Mouse (Mus musculus) hindbrain, embryonic 10.5 days (tissue): ENCODE measurements around the gene Fads3. TPM values are rescaled to one million over a fixed set of nuclear protein-coding genes. Genes with fewer than 3 reads are reported as not detected.

Experiments
- DNase-seq: peaks from one replicate; pipeline ENCODE4 v3.0.0-alpha.2; 2017; ENCODE audit warnings: low spot score
- H3K27ac ChIP-seq: fragments of 300-500 bp; sonication (generic); 2 replicates; pipeline ENCODE4 v1.5.1; 2016; ENCODE audit warnings: mild to moderate bottlenecking, moderate library complexity
- H3K27me3 ChIP-seq: fragments of 300-500 bp; sonication (generic); 2 replicates; pipeline ENCODE4 v1.6.1; 2016; ENCODE audit warnings: mild to moderate bottlenecking; ENCODE audit not compliant: poor library complexity, insufficient read depth, severe bottlenecking
- H3K36me3 ChIP-seq: fragments of 300-500 bp; sonication (generic); 2 replicates; pipeline ENCODE4 v1.6.1; 2016; ENCODE audit warnings: mild to moderate bottlenecking, moderate library complexity
- H3K4me1 ChIP-seq: fragments of 300-500 bp; sonication (generic); replicated peaks from 2 replicates; pipeline ENCODE4 v1.6.1; 2016; ENCODE audit warnings: mild to moderate bottlenecking
- H3K4me3 ChIP-seq: fragments of 300-500 bp; sonication (generic); 2 replicates; pipeline ENCODE4 v1.5.1; 2016; ENCODE audit warnings: mild to moderate bottlenecking, moderate library complexity
- H3K9me3 ChIP-seq: fragments of 300-500 bp; sonication (generic); 2 replicates; pipeline ENCODE4 v1.6.1; 2016; ENCODE audit warnings: mild to moderate bottlenecking, moderate library complexity
- WGBS: fragments of 180-500 bp; shearing (Covaris S2); methylation state at CpG from one replicate; pipeline ENCODE4 v1.1.7; 2016; 5-methylcytosine and 5-hydroxymethylcytosine counted together
- polyA plus RNA-seq: library from polyadenylated mRNA; unstranded; fragments of >200 nt; fragmentation: Nextera tagmentation; extraction: Ambion mirVana; gene quantifications from 2 replicates; pipeline ENCODE4 v1.2.1, GENCODE M21; 2016

The Fads3 gene
- 6.7 and 8.1 TPM in 2 replicates for polyA plus RNA-seq

DNA sequence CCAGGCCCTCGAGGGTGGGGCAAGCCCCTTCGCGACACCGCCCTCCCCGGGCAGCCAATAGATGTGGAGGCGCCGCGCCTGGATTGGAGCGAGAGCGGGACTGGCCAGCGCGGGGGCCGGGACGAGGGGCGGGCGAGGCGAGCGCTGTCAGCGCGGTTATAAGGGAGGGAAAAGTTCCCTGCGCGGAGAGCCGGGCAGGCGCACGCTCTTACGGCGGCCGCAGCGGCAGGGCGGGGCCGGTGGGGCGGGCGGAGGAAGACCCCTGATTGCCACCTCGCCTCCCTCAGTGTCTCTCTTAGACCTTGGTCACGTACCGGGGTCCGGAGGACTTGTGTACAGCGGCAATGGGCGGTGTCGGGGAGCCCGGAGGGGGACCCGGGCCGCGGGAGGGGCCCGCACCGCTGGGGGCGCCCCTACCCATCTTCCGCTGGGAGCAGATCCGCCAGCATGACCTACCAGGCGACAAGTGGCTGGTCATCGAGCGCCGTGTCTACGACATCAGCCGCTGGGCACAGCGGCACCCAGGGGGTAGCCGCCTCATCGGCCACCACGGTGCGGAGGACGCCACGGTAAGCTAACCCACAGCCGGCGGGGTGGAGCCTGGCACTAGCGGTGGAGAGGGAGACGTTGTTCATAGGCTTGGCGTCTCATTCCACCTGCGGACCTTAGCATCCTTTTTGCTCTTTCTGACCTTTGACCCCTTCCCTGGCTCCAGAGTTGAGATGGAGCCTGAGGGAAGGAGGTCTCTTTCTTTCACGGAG is at the start of gene Fads3:
Gene Fads3, plus strand, starts transcription at position 182 of the 761 bp plus-strand sequence.
- H3K27me3 ChIP-seq: peaks cover 36% of the 10 kb centered on the region
- peaks cover 18% of the 10 kb centered on the region for H3K4me1 ChIP-seq
- peak within 1 kb of the TSS; percentile 84 for H3K27ac ChIP-seq
- peak; percentile 81 for DNase-seq
- H3K9me3 ChIP-seq: no peaks in the 10 kb centered on the region
- H3K36me3 ChIP-seq: no peaks in the 10 kb centered on the region
- H3K4me3 ChIP-seq: peak within 1 kb of the TSS; percentile 71
- WGBS: under 1% methylated on average over 69 of the region's 69 CpGs

DNA sequence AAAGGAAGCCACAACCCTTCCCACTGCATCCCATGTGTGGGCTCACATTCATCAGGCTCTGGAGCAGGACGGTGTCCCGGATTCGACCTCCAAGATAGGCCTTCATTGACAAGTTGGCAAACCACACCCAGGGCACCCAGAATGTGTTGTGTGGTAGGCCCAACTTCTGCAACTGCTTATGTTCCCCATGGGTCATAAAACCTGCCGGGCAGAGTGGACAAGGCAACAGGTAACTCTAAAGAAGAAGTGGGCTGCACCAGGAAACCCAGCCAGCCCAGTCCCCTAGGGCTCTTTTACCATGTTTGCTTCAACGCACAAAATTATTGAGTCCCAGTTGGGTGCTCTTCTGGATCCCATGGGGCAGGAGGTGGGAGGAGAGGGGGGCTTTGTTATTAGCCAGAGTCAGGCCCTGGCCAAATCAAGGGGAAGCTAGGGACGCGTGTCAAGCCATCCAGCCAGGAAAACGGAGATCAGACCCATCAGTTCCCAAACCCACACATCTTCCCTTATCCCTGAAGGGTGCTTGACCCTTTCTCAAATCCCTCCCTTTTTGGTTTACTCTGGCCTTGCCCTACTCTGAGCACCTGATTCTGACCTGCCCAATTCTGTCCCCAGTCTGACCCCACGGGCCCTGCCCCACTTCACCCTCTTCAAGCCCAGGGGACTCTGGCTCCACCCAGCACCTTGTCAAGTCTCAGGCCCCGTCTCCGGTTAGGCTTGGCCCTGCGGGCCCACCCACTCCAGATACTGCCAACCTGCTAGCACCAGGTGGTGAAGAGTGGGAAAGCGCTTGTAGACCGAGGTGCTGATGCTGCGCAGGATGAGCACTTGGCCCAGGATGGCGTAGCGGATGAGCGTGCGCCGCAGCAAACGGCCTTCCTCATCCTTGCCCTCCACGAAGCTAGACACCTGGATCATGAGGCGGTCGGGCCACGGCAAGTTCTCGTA is 49.1 kb upstream of the Fads3 start:
- Histone ChIP-seq H3K9me3 (no peaks in the 10 kb centered on the region), H3K4me3 (peak overlapping the region; percentile 47), H3K36me3 (no peaks in the 10 kb centered on the region), H3K27ac (peak overlapping the region; percentile 81), H3K4me1 (peaks cover 29% of the 10 kb centered on the region), H3K27me3 (peaks cover 4% of the 10 kb centered on the region; the same call in 1 of the 2 replicates)
- WGBS: 47% methylated on average over 26 of the region's 26 CpGs
- no peak for DNase-seq

DNA sequence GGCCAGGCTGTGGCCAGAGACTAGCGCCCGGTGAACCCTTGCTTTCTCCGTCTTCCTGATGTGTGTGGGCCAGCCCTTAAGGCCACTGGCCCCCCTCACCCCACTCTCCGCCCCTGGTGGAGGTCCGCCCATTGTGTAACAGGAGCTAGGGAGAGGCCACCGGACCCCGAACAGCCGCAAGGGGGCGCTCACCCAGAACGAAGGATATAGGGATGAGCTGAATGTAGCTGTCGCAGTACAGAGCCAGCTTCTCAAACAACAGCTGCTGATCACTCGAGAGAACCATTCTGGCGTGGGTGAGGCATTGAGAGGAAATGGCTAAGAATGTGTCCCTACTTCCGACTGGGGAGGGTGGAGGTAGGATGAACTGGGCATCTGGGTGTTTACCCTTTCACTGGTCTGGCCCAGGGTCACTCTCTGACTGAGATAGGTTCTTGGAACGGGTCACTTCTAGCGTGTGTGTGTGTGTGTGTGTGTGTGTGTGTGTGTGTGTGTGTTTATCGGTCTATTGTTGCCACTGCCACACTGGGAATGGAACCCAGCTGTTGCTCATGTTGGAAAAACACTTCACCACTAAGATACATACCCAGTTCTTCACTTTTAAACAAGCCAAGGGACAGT is 48.2 kb upstream of the Fads3 start:
- Histone ChIP-seq H3K27ac (peak overlapping the region; percentile 81), H3K4me1 (peaks cover 21% of the 10 kb centered on the region), H3K9me3 (no peaks in the 10 kb centered on the region), H3K27me3 (peaks cover 4% of the 10 kb centered on the region; the same call in 1 of the 2 replicates), H3K4me3 (peak overlapping the region; percentile 47), H3K36me3 (no peaks in the 10 kb centered on the region)
- peak; percentile 96 for DNase-seq
- WGBS: 8% methylated on average over 17 of the region's 17 CpGs

DNA sequence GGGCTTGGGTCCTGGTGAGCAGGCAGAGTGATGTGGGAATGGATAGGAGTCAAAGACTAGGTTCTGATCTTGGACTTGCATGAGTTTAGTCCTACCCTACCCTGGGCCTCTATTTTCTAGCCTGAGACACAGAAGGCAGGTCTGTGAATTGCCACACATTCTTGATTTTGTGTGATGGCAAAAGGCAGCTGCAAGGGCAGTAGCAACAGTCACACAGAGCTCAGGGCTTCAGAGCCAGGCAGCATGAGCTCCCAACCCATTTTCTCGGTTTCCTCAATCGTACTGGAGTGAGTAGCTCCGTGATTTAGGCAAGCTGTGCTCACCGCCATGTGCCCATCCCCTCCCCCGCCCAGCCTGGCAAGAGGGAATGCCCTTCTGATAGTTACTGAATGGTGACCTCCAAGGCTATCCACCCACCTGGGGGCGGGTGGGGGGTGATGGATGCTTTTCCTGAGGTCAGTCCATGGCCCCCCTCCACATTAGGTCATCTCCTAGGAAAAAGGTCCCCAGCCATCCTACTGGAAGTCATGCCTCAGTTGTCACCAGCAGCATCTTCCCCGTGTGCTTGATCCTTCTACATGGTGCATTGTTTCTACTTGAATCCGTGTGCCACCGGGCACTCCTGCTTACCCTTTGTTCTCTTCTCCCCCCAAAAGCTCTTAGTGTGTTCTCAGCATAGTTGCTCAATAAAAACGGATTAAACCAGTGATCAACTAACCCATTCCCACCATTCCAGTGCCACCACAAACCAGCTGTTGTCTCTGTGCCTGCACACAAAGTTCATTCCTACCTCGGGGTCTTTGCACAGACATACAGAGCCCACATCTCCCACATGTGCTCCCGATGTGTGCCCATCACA is 43.9 kb upstream of the Fads3 start:
- Histone ChIP-seq H3K9me3 (no peaks in the 10 kb centered on the region), H3K4me1 (peaks cover 14% of the 10 kb centered on the region), H3K27ac (no peak overlapping the region), H3K27me3 (peaks cover 2% of the 10 kb centered on the region; the same call in 1 of the 2 replicates), H3K36me3 (no peaks in the 10 kb centered on the region), H3K4me3 (no peak overlapping the region)
- no peak for DNase-seq
- 80% methylated on average over 12 of the region's 12 CpGs for WGBS

DNA sequence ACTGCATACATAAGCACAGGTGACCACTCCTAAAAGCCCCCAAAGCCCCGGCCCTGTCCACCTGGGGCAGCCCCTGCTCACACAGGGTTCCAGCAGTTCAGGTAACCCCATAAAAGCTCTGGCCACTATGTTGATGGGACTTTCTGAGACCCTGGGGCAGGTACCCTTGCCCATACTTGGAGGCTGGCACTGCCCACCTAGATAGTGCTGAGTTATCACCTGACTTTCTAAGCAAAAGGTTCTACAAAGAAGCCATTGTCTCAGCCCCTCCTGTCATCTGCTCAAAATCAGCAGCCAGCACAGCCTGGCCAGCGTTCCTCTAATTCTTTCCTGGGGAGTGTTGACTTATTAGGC is 43.3 kb upstream of the Fads3 start:
- no peak overlapping the region for H3K4me3 ChIP-seq
- no peaks in the 10 kb centered on the region for H3K36me3 ChIP-seq
- WGBS: 83% methylated on average over 2 of the region's 2 CpGs
- no peak overlapping the region for H3K27ac ChIP-seq
- no peaks in the 10 kb centered on the region for H3K27me3 ChIP-seq
- DNase-seq: no peak
- no peaks in the 10 kb centered on the region for H3K9me3 ChIP-seq
- peaks cover 8% of the 10 kb centered on the region for H3K4me1 ChIP-seq

DNA sequence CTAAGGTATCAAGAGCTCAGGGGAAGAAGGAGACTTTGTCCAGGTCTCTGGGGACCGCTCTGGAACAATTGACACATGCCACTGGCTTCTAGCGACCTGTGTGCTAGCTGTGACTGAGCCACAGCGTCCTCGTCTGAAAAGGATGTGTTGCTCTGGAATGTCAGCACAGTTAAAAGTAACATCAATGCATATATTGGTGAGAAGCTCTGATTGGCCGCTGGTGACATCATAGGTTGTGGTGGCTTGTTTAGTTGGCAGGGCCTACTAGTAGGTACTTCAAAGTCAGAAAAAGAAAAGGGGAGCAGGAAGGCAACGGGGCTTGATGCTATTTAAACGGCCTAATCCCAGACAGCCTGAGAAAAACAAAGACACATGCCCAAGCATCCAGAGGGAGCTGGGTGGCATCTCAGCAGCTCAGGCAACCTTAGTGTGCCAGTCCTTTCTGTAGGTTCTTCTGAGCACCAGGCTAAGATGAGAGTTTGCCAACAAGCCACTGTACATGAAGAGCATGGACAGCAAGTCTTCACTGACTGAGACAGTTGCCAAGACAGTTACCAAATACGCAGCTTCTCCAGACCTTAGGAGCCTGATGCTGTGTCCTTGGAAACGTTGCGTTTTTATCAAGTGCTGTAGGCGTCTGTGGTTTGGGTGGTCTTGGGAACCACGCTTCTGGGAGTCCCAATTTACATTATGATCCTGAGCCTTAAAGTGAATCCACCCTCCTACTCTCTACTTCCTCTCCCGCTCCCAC is 42.5 kb upstream of the Fads3 start:
- Histone ChIP-seq H3K27ac (no peak overlapping the region), H3K9me3 (no peaks in the 10 kb centered on the region), H3K4me1 (0 out of 2 replicates have a peak, but pooled peaks cover 3% of the 10 kb centered on the region), H3K4me3 (no peak overlapping the region), H3K36me3 (no peaks in the 10 kb centered on the region), H3K27me3 (no peaks in the 10 kb centered on the region)
- DNase-seq: no peak
- 74% methylated on average over 13 of the region's 13 CpGs for WGBS

DNA sequence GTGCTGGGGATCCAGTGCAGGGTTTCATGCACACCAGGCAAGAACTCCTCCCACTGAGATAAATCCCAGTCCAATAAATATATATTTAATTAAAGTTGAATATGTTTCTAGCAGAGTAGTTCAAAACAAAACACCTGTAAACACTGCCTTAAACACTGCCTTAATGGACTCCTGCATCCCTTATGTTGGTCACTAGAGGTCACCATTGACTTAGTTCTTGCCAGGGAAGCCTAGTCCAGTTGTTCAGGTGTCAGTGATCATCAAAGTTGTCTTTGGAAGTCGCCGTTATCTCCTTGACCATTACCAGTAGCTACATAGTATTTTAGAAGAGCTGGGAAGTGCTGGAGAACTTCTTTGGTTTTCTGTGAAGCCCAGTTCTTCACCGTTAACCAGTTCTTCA is 41.0 kb upstream of the Fads3 start:
- H3K36me3 ChIP-seq: no peaks in the 10 kb centered on the region
- no peaks in the 10 kb centered on the region for H3K27me3 ChIP-seq
- H3K4me1 ChIP-seq: 0 out of 2 replicates have a peak, but pooled peaks cover 3% of the 10 kb centered on the region
- DNase-seq: no peak
- H3K27ac ChIP-seq: no peak overlapping the region
- no peak overlapping the region for H3K4me3 ChIP-seq
- H3K9me3 ChIP-seq: no peaks in the 10 kb centered on the region
- 38% methylated on average over 3 of the region's 3 CpGs for WGBS

DNA sequence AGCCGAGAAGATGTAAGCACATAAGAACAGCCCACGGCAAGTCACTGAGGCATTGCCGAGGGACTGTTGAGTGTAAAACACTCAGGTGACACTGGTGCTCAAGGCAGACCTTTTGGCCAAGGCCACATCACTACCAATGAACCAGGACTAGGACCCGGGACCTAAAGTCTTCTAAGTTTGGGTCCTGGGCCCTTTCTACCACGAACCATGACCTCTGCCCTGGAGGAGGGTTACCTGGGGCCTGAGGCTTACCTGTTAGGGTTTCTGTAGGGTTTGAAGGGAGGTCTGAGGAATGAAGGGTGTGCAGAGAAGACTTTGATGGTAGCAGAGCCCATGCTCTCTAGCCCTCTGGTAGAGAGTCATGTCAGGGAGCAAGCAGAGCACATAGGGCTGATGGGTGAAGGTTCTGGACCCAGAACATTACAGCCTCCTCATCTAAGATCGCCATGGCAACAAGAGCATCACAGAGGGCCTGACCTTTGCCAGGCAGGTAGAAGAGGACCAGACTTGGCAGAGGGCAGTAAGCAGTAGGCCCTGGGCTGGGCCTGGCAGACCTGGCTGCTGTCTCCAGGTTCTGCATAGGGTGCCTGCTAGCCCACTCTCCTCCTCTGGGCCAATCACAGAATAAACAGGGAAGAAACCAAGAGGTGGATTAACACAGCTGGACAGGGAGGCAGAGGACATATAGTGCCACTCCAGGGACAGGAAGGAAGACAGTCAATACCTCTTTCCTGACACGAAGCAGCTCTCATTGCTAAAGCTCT is 40.0 kb upstream of the Fads3 start, which contains the start of the genes Best1 and Rab3il1:
Gene Best1, minus strand, starts transcription at position 428 of the 764 bp plus-strand sequence.
Gene Rab3il1, plus strand, starts transcription at position 464 of the 764 bp plus-strand sequence.
- no peak within 1 kb of the TSS for H3K27ac ChIP-seq
- H3K9me3 ChIP-seq: no peaks in the 10 kb centered on the region
- H3K4me1 ChIP-seq: 0 out of 2 replicates have a peak, but pooled peaks cover 3% of the 10 kb centered on the region
- no peak for DNase-seq
- WGBS: 78% methylated on average over 7 of the region's 7 CpGs
- H3K4me3 ChIP-seq: no peak within 1 kb of the TSS
- H3K27me3 ChIP-seq: no peaks in the 10 kb centered on the region
- no peaks in the 10 kb centered on the region for H3K36me3 ChIP-seq

DNA sequence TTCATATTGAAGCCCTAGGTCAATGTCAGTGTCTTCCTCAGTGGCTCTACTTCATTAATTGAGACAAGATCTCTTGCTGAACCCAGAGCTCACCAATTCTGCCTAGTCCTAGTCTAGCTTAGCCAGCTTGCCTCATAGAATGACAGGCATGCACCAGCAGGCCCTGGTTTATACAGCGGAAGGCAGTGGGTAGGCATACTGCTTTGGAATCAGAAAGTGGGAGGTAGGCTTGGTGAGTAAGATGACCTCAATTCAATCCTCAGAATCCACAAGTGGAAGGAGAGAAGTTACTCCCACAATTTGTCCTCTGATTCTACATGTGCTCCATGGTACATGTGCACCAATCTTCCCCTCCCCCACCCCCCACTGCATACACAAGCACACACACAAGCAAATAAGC is 37.7 kb upstream of the Fads3 start:
- H3K27me3 ChIP-seq: no peaks in the 10 kb centered on the region
- no peaks in the 10 kb centered on the region for H3K9me3 ChIP-seq
- no peaks in the 10 kb centered on the region for H3K36me3 ChIP-seq
- H3K4me1 ChIP-seq: no peaks in the 10 kb centered on the region
- DNase-seq: no peak
- no peak overlapping the region for H3K27ac ChIP-seq
- 95% methylated on average over 1 of the region's 1 CpGs for WGBS
- H3K4me3 ChIP-seq: no peak overlapping the region

DNA sequence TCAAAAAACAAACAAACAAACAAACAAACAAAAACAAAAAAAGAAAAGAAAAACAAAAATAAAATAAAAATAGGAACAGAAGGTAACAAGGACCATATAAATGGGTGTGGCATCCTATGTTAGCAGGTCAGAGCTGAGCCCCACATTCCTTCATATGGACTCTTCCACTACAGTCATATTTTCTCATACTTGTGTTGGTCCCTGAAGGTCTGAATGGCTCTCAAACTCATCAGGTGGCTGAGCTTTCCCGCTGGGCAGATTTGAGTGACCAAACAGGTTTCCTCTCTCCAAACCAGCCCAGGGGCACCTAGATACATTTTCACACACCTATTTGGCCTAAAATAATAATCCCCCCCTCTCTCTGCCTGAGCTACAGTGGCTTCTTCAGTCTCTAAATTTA is 30.0 kb upstream of the Fads3 start:
- Histone ChIP-seq H3K27ac (no peak overlapping the region), H3K27me3 (peaks cover 8% of the 10 kb centered on the region), H3K36me3 (no peaks in the 10 kb centered on the region), H3K4me1 (peaks cover 30% of the 10 kb centered on the region), H3K4me3 (no peak overlapping the region), H3K9me3 (no peaks in the 10 kb centered on the region)
- DNase-seq: no peak
- 72% methylated on average over 1 of the region's 1 CpGs for WGBS

DNA sequence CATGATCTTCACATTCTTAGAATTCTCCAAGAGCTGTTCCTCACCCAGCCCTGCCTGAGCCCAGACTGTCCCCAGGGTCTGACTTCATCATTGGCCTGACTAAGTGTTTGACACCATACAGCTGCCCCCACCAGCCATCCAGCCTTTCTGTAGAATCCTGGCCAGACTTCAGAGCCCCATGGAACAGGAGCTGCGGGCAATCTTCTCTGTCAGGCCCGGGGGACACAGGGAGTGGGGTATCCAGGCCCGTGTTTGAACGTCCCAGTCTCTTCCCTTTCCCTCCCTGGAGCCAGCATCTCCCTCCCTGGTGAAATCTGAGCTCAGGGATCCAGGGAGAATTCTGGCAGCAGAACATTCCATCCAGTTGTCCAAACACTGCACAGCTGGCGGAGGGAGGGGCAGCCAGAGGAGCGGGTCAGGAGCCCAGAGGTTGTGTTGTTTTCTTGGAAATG is 28.5 kb upstream of the Fads3 start:
- WGBS: 48% methylated on average over 6 of the region's 6 CpGs
- H3K27ac ChIP-seq: peak overlapping the region; percentile 76
- no peaks in the 10 kb centered on the region for H3K9me3 ChIP-seq
- H3K4me3 ChIP-seq: 0 out of 2 replicates have a peak overlapping the region, but pooled peaks have one; percentile 6
- peaks cover 19% of the 10 kb centered on the region for H3K27me3 ChIP-seq
- H3K36me3 ChIP-seq: no peaks in the 10 kb centered on the region
- peak; percentile 72 for DNase-seq
- H3K4me1 ChIP-seq: peaks cover 37% of the 10 kb centered on the region
